Mouse (Mus musculus): ENCODE measurements around the gene Gm20721.

- TF ChIP-seq CTCF (IDR thresholded peaks at IDR 0.05; ENCODE audit: low read depth, low read length) (no peak), POLR2A (IDR thresholded peaks at IDR 0.05; ENCODE audit: insufficient read depth, low read length) (no peak)
Observed at GRCm38 (mm10) chr2:174329663-174330615, 16.6 kb downstream of the Gm20721 start.

Measured in ES-Bruce4 (cell line).